Comparison of ENCODE assay signal across 10 mouse cellular contexts in the genomic region with DNA sequence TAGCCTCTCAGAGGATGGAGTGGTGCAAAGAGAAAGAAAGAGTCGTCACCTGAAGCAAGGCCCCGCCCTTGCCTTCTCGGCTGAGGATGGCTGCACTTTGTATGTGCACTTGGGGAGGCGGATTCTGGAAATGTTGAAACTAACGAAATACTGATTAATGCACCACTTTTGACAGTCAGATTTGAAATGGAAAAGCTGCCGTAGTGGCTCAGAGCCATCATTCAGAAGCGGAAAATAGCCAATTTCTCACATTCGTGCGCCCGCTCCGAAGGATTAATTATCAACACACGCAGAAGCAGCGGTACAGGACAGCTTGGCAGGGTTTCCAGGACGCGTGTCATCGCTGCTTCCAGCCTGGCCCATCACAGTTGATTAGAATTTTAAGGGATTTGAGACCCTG. TPM values are rescaled to one million over a fixed set of nuclear protein-coding genes. Genes with fewer than 3 reads are reported as not detected.
DNase-seq lines count a peak whose midpoint lies in the region; ATAC-seq lines count a peak whose summit lies in the region.
"Had no signal": no experiment of that assay in that cellular context is flagged by ENCODE, and none has a peak within 500 bp of the region (broad histone marks: within the 10 kb centered on the region; RNA-seq: fewer than 3 reads in every experiment).

No protein-coding gene starts in this region.

- no peak overlapping the region for H3K4me3 ChIP-seq in heart, embryonic 11.5 days (ENCODE audit: low read depth, low read length)
- no peak overlapping the region for H3K4me3 ChIP-seq in midbrain, embryonic 13.5 days (replicated peaks)
- no peak overlapping the region for H3K4me3 ChIP-seq in midbrain, embryonic 11.5 days (ENCODE audit: low read depth, low read length)
- H3K4me3 ChIP-seq in stomach, embryonic 15.5 days (replicated peaks) = no peak overlapping the region

- H3K4me2 ChIP-seq in heart, embryonic 11.5 days = no peak overlapping the region; the same call in 1 of the 2 replicates
- H3K4me2 ChIP-seq in midbrain, embryonic 13.5 days (replicated peaks) = no peak overlapping the region
- H3K4me2 ChIP-seq in midbrain, embryonic 11.5 days = no peak overlapping the region
- peak overlapping the region; percentile 9; the same call in 1 of the 2 replicates for H3K4me2 ChIP-seq in stomach, embryonic 15.5 days

- DNase-seq in heart, adult 8-10 months (ENCODE audit: low spot score) = peak; percentile 48
- DNase-seq in midbrain, embryonic 11.5 days (ENCODE audit: low spot score, missing footprints) = no peak
- peak; percentile 43 for DNase-seq in layer of hippocampus, adult 9-10 months (ENCODE audit: low spot score)
- no peak for DNase-seq in cerebellum, adult 18-20 months
- DNase-seq: right cerebral cortex, adult 18-20 months had no signal

- H3K27me3 ChIP-seq in heart, embryonic 11.5 days (ENCODE audit: control insufficient read depth, insufficient read depth, low read length) = 0 out of 2 replicates have a peak, but pooled peaks cover 3% of the 10 kb centered on the region
- peaks cover 13% of the 10 kb centered on the region; the same call in 1 of the 2 replicates for H3K27me3 ChIP-seq in midbrain, embryonic 13.5 days
- no peaks in the 10 kb centered on the region for H3K27me3 ChIP-seq in midbrain, embryonic 11.5 days (ENCODE audit: control insufficient read depth, insufficient read depth, low read length)
- H3K27me3 ChIP-seq in stomach, embryonic 15.5 days (replicated peaks) = 0 out of 2 replicates have a peak, but pooled peaks cover 2% of the 10 kb centered on the region
- H3K27me3 ChIP-seq: liver, embryonic 12.5 days had no signal

- peaks cover 8% of the 10 kb centered on the region; the same call in 1 of the 2 replicates for H3K36me3 ChIP-seq in heart, embryonic 11.5 days (ENCODE audit: control insufficient read depth, insufficient read depth, low read length)
- peaks cover 17% of the 10 kb centered on the region for H3K36me3 ChIP-seq in midbrain, embryonic 13.5 days
- peaks cover 19% of the 10 kb centered on the region for H3K36me3 ChIP-seq in midbrain, embryonic 11.5 days (ENCODE audit: control insufficient read depth, insufficient read depth, low read length)
- peaks cover 2% of the 10 kb centered on the region; the same call in 1 of the 2 replicates for H3K36me3 ChIP-seq in stomach, embryonic 15.5 days

- H3K9me3 ChIP-seq in heart, embryonic 11.5 days (replicated peaks; ENCODE audit: control insufficient read depth, low read length) = no peaks in the 10 kb centered on the region
- H3K9me3 ChIP-seq in midbrain, embryonic 13.5 days = no peaks in the 10 kb centered on the region
- no peaks in the 10 kb centered on the region for H3K9me3 ChIP-seq in midbrain, embryonic 11.5 days (ENCODE audit: control insufficient read depth, low read length)
- H3K9me3 ChIP-seq in stomach, embryonic 15.5 days = no peaks in the 10 kb centered on the region
- H3K9me3 ChIP-seq: liver, embryonic 12.5 days had no signal

- WGBS in heart, embryonic 11.5 days (ENCODE audit: insufficient replicate concordance) = 81% methylated on average over 16 of the region's 16 CpGs
- WGBS in midbrain, embryonic 13.5 days = 70% methylated on average over 16 of the region's 16 CpGs
- WGBS in midbrain, embryonic 11.5 days = 85% methylated on average over 16 of the region's 16 CpGs
- 43% methylated on average over 16 of the region's 16 CpGs for WGBS in stomach, embryonic 15.5 days

- ATAC-seq in heart, embryonic 11.5 days (replicated peaks; ENCODE audit: insufficient number of reproducible peaks, low FRiP score, low TSS enrichment) = no peak
- ATAC-seq in midbrain, embryonic 13.5 days = no peak
- no peak for ATAC-seq in midbrain, embryonic 11.5 days (ENCODE audit: low FRiP score)
- ATAC-seq in stomach, embryonic 15.5 days (ENCODE audit: insufficient read depth, low FRiP score, low read depth) = no peak
- no peak for ATAC-seq in erythroid progenitor cell, adult 5-6 weeks (replicated peaks; ENCODE audit: low FRiP score, poor library complexity, severe bottlenecking)
- ATAC-seq: liver, embryonic 12.5 days had no signal

- no peak overlapping the region for H3K9ac ChIP-seq in heart, embryonic 11.5 days (ENCODE audit: low read depth, low read length)
- H3K9ac ChIP-seq in midbrain, embryonic 13.5 days (replicated peaks) = no peak overlapping the region
- no peak overlapping the region for H3K9ac ChIP-seq in midbrain, embryonic 11.5 days (ENCODE audit: low read length)
- no peak overlapping the region for H3K9ac ChIP-seq in stomach, embryonic 15.5 days

- peaks cover 22% of the 10 kb centered on the region for H3K4me1 ChIP-seq in heart, embryonic 11.5 days (ENCODE audit: control insufficient read depth, insufficient read depth, low read length)
- peaks cover 17% of the 10 kb centered on the region for H3K4me1 ChIP-seq in midbrain, embryonic 13.5 days (replicated peaks)
- H3K4me1 ChIP-seq in midbrain, embryonic 11.5 days (ENCODE audit: control insufficient read depth, insufficient read depth, low read length) = peaks cover 7% of the 10 kb centered on the region
- H3K4me1 ChIP-seq in stomach, embryonic 15.5 days = peaks cover 38% of the 10 kb centered on the region

- H3K27ac ChIP-seq in heart, embryonic 11.5 days (ENCODE audit: low read depth, low read length) = no peak overlapping the region
- peak overlapping the region; percentile 74 for H3K27ac ChIP-seq in midbrain, embryonic 13.5 days
- no peak overlapping the region for H3K27ac ChIP-seq in midbrain, embryonic 11.5 days (ENCODE audit: low read depth, low read length)
- peak overlapping the region; percentile 36 for H3K27ac ChIP-seq in stomach, embryonic 15.5 days

RNA-seq across cellular contexts. Expression of gene Notch3, which starts 47.5 kb away (rescaled TPM):
- 10 to 100 TPM; 18.6 to 24.9 (median 21.6) TPM for total RNA-seq in heart, adult 8-10 months (2022)
- 6.8 and 6.9 TPM in 2 replicates for polyA plus RNA-seq in heart, embryonic 11.5 days (2014; fragmentation: Nextera tagmentation; extraction: Ambion mirVana)
- polyA plus RNA-seq in midbrain, embryonic 13.5 days (2015; fragmentation: Nextera tagmentation; extraction: Ambion mirVana) = 9.7 and 13.2 TPM in 2 replicates
- 21.4 and 21.9 TPM in 2 replicates for polyA plus RNA-seq in midbrain, embryonic 11.5 days (2014; fragmentation: Nextera tagmentation; extraction: Ambion mirVana)
- 13.1 and 14.2 TPM in 2 replicates for polyA plus RNA-seq in stomach, embryonic 15.5 days (2015; fragmentation: Nextera tagmentation; extraction: Ambion mirVana)
- total RNA-seq in erythroid progenitor cell, adult 5-6 weeks (2015; ENCODE audit: low replicate concordance) = 0.42 TPM in 1 of 2 replicates, not detected in the other
- total RNA-seq in erythroid progenitor cell, adult 5-6 weeks (2017; ENCODE audit: low replicate concordance) = 0.26 TPM in 1 of 2 replicates, not detected in the other

Comparison
In these comparisons a context has a peak if more than half of its experiments do, and no peak if none do; other contexts are left out.
1. H3K27ac ChIP-seq: peak in midbrain, embryonic 13.5 days (single experiment) and stomach, embryonic 15.5 days (single experiment); none in heart, embryonic 11.5 days (single experiment) and midbrain, embryonic 11.5 days (single experiment).
2. DNase-seq: peak in heart, adult 8-10 months (single experiment) and layer of hippocampus, adult 9-10 months (single experiment); none in midbrain, embryonic 11.5 days (single experiment) and cerebellum, adult 18-20 months (0 of 2).